Mouse (Mus musculus): ENCODE measurements around the gene Mgst3.

- TF ChIP-seq MAFK (IDR thresholded peaks at IDR 0.05; ENCODE audit: insufficient read depth, low read depth, low read length), result no peak
- TF ChIP-seq ZNF384 (IDR thresholded peaks at IDR 0.05; ENCODE audit: low read depth, low read length), result no peak
- no peak for TF ChIP-seq ZC3H11A (IDR thresholded peaks at IDR 0.05; ENCODE audit: borderline replicate concordance, low read depth, low read length)
- no peak for TF ChIP-seq CHD2 (IDR thresholded peaks at IDR 0.05; ENCODE audit: low read depth, low read length)
- no peak for TF ChIP-seq HCFC1 (IDR thresholded peaks at IDR 0.05; ENCODE audit: borderline replicate concordance, insufficient read depth, low read length)
Measured at GRCm38 (mm10) chr1:167386466-167386865, 7.2 kb downstream of the Mgst3 start.
